Mouse (Mus musculus) olfactory bulb, adult 2 months (tissue): Measurements from ENCODE around the gene Igf1. TPM values are rescaled to one million over a fixed set of nuclear protein-coding genes. Genes with fewer than 3 reads are reported as not detected.

Experiments
- H3K27ac ChIP-seq: fragments of 200-500 bp; 2 replicates; pipeline ENCODE4 v1.5.1; 2012; ENCODE audit warnings: low read depth, low read length; ENCODE audit not compliant: insufficient read depth
- H3K4me1 ChIP-seq: fragments of 200-500 bp; 2 replicates; pipeline ENCODE4 v1.6.1; 2012; ENCODE audit warnings: low read length; ENCODE audit not compliant: control insufficient read depth, insufficient read depth
- H3K4me3 ChIP-seq: fragments of 200-500 bp; 2 replicates; pipeline ENCODE4 v1.5.1; 2012; ENCODE audit warnings: mild to moderate bottlenecking, low read depth, low read length, moderate library complexity; ENCODE audit not compliant: insufficient read depth
- CTCF ChIP-seq: fragments of 200-500 bp; IDR thresholded peaks from 2 replicates; pipeline ENCODE4 v1.5.1; 2012; ENCODE audit warnings: low read depth, mild to moderate bottlenecking, low read length, moderate library complexity; ENCODE audit not compliant: insufficient read depth
- POLR2A ChIP-seq: fragments of 200-500 bp; IDR thresholded peaks from 2 replicates; pipeline ENCODE4 v1.6.1; 2012; ENCODE audit warnings: mild to moderate bottlenecking, low read depth, low read length, moderate library complexity; ENCODE audit not compliant: insufficient read depth
- WGBS: fragments of 180-500 bp; shearing (Covaris S2); methylation state at CpG from one replicate; pipeline ENCODE4 v1.1.7; 2018; 5-methylcytosine and 5-hydroxymethylcytosine counted together
- polyA plus RNA-seq: library from polyadenylated mRNA; stranded (reverse); fragments of >200 nt; gene quantifications from 2 replicates; pipeline ENCODE4 v1.2.4, GENCODE M21; 2012; ENCODE audit warnings: low replicate concordance; ENCODE audit not compliant: missing spikeins, insufficient read depth, insufficient read length

Gene Igf1
- polyA plus RNA-seq, 1 experiment: not detected

- Histone ChIP-seq H3K4me3 (no peak overlapping the region), H3K4me1 (no peaks in the 10 kb centered on the region), H3K27ac (no peak overlapping the region)
- no peak for TF ChIP-seq CTCF
- WGBS: 97% methylated on average over 1 of the region's 1 CpGs
Observed at GRCm38 (mm10) chr10:87832101-87832500, 26.0 kb upstream of the Igf1 start.

- Histone ChIP-seq H3K4me1 (no peaks in the 10 kb centered on the region), H3K27ac (no peak overlapping the region), H3K4me3 (no peak overlapping the region)
- no peak for TF ChIP-seq POLR2A
- no peak for TF ChIP-seq CTCF
- 95% methylated on average over 1 of the region's 1 CpGs for WGBS
Observed at GRCm38 (mm10) chr10:87839454-87839853, 18.6 kb upstream of the Igf1 start.

GRCm38 (mm10) chr10:87842501-87842900 lies 15.6 kb upstream of the Igf1 start:
- Histone ChIP-seq H3K4me1 (no peaks in the 10 kb centered on the region), H3K27ac (no peak overlapping the region), H3K4me3 (no peak overlapping the region)
- 89% methylated on average over 4 of the region's 4 CpGs for WGBS
- TF ChIP-seq CTCF (no peak), POLR2A (no peak)

GRCm38 (mm10) chr10:87844917-87845552 lies 13.0 kb upstream of the Igf1 start:
- Histone ChIP-seq H3K4me3 (no peak overlapping the region), H3K4me1 (no peaks in the 10 kb centered on the region), H3K27ac (no peak overlapping the region)
- WGBS: 67% methylated on average over 8 of the region's 8 CpGs
- no peak for TF ChIP-seq POLR2A
- no peak for TF ChIP-seq CTCF

DNA sequence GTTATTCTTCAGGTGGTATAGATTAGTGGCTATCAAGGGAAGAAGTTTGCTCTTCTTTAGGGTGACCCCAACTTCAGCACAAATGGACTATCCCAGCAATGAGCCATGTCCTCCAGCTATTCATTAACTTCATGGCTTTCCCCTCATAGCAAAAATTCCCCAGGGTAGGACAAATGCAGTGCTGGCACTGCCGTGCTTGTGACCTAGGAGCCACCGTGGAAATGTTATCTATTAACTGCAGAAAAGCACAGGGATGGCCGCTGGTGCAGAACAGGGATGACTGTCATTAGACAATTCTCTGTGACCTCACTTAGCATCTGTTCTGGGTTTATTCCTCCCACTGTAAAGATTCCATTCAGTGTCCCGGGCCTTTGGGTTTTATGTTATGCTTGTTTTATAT lies 10.2 kb upstream of the Igf1 start:
- WGBS: 89% methylated on average over 4 of the region's 4 CpGs
- H3K4me1 ChIP-seq: no peaks in the 10 kb centered on the region
- H3K4me3 ChIP-seq: no peak overlapping the region
- no peak for TF ChIP-seq CTCF
- H3K27ac ChIP-seq: no peak overlapping the region

DNA sequence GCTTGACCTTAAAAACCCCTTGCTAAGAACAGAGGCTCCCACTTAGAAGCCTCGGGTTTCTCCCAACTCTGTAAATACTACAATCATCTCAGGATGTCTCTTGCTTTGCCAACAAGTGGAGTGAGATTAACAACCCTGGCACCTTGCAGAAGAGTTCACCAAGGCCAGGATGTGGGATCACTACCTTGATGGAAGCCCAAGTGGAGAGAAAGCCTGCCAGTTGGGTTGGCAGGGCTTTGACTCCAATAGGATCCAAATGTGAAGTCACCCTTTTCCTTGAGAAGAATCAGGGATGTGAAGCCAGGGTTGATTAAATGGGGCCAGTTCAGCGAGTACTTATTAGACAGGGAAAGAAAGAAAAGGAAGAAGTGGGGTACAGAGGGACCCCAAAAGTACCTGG lies 9.6 kb upstream of the Igf1 start:
- TF ChIP-seq POLR2A (no peak), CTCF (no peak)
- 71% methylated on average over 2 of the region's 2 CpGs for WGBS
- H3K4me1 ChIP-seq: no peaks in the 10 kb centered on the region
- H3K4me3 ChIP-seq: no peak overlapping the region
- H3K27ac ChIP-seq: no peak overlapping the region

GRCm38 (mm10) chr10:87851492-87851891 lies 6.6 kb upstream of the Igf1 start:
- WGBS: 55% methylated on average over 3 of the region's 3 CpGs
- TF ChIP-seq CTCF: no peak
- Histone ChIP-seq H3K4me3 (no peak overlapping the region), H3K27ac (no peak overlapping the region), H3K4me1 (no peaks in the 10 kb centered on the region)

DNA sequence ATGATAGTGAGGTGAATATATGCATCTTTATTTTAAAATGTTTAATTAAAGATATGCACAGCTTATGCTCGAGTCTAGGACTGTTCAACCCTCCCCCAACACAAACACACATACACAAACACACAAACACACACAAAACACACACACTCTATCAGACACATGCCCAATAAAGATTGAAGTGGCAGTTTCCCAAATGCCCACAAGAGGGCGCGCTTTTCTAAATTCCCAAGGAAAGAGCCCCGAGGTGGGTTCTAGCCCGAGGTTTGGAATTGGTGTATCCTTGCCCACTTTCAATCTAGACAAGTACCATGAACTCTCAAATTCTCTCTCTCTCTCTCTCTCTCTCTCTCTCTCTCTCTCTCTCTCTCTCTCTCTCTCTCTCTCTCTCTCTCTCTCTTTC lies 3.7 kb upstream of the Igf1 start:
- TF ChIP-seq POLR2A (no peak), CTCF (peak; percentile 39; the same call in 1 of the 2 replicates)
- Histone ChIP-seq H3K27ac (no peak overlapping the region), H3K4me3 (no peak overlapping the region), H3K4me1 (no peaks in the 10 kb centered on the region)
- 3% methylated on average over 5 of the region's 5 CpGs for WGBS

DNA sequence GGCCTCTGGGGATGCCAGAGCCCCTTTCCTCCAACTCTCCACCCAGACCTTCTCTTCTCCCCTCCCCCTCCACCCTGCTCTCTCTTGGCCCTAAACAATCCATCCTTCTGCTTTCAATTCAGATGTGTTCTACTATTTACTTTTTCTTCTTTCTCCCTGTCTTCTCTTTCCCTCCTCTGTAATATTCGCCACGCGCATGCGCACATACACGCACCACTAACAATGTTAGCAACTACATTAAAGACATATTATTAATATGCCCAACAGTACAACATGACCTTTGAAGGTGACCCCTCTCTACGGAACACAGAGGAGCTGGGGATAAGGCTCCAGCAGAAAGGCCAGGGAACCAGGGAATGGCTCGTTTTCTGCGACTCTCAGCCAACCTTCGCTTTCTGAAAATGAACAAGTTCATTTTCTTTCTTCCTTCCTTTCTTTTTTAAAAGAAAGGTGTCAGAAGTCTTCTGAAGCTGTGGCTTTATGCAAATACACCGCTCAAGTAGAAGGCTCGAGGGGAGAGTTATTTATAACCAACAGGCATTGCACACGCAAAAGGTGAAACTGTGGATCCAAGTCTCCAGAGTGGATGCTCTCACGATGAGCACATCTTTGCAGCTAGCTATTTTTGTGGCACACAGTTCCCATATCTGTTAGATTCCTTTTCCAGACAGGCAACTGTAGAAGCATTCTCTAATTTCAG lies 2.5 kb upstream of the Igf1 start:
- 87% methylated on average over 13 of the region's 13 CpGs for WGBS
- Histone ChIP-seq H3K27ac (no peak overlapping the region), H3K4me3 (no peak overlapping the region), H3K4me1 (peaks cover 6% of the 10 kb centered on the region)
- TF ChIP-seq POLR2A: no peak
- no peak for TF ChIP-seq CTCF
